Mouse (Mus musculus) mouse embryonic stem cell (cell line): ENCODE results near the gene Mosmo.
"Not testable (repeated sequence)": the region's sequence is repeated elsewhere in the genome, so short reads cannot be mapped to it uniquely, and the experiment has no call there.

Source experiments
- in situ Hi-C, 2 experiments: fragments of 300-500 bp; cut with MboI; formaldehyde crosslinking; loops; 1 replicate in 1 of 2; 3 replicates in 1 of 2; pipeline ENCODE4 v1.14.3; 2019 to 2020; ENCODE audit warnings: low sequenced_read_pairs in 2 of 2, low pct_unique_long_range_greater_than_20kb in 1 of 2, mixed read lengths in 1 of 2; ENCODE audit not compliant: unreplicated experiment in 1 of 2

Gene Mosmo

DNA sequence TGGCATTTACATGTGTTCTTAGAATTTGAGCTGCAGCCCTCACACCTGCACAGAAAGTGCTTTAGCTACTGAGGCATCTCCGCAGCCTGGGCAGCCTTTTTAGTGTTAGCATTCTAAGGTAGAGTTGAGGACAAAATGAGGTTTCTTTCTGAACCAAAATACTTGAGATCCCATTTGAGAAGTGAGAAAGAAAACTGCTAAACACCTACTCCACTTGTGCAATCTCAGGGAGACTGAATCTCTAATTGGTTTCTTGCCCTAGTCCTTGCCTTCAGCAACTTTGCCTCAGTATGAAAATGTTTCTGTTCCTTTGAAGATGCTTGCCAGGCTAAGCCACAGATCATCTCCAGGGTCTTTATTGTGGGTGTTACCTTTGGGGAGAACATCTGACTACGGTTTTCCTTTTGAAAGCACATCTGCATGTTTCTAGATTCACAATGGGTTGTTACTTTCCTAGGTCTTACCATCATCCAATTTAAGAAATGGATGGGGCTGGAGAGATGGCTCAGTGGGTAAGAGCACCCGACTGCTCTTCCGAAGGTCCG is 16.5 kb downstream of the Mosmo start:
- in situ Hi-C loops, result no loop called here

DNA sequence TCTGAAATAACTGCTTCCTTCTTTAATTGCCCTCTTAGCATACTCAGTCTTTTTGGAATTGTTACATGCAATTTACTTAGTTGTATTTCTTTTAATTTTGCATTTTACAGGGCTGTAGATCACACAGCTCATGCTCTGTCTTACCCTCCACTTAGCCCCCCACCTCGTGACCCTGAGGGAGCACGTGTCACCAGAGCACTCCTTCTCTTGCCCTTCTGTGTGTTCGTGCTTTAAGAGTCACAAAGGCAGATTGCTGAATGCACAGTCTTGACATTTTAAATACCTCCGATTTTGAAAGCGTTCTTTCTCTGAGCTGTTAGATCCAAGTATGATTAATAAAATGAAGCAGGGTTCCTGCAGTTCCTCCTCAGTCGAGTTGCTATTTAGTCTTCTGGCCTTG is 17.8 kb downstream of the Mosmo start:
- in situ Hi-C loops, result no loop called here

DNA sequence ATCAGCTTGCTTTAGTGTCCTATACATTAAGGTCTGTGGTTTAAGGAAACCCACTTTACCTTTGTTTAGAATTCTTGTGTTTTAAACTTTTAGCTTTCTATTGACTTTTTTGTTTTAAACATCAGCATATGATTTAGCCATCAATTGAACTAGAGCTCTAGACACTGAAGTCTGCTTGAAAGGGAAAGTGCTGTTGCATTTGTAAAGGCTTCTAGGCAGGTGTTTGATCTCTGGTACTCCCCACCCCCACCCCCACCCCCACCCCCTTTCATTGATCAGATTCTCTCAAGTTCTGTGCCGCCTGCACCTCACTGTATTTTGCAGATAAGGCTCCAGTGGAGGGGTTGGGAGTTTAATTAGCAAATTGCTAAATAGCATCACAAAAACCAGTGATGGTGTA is 18.2 kb downstream of the Mosmo start:
- in situ Hi-C loops, result no loop called here

DNA sequence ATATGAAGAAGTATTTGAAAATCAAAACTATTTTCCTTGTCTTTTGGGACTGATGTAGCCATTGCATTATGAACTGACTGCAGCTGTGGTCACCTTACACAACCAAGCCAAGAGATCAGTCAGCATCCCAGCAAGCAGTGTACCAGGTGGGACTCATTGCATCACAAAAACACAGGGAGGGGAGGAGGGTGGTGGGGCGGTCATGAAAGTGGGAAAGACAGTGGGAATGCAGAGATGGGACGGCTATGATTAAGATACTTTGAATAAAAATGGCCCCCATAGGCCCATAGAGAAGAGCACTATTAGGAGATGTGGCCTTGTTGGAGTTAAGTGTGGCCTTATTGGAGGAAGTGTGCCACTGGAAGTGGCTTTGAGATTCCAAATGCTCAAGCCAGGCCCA is 18.9 kb downstream of the Mosmo start:
- in situ Hi-C loops, result no loop called here

DNA sequence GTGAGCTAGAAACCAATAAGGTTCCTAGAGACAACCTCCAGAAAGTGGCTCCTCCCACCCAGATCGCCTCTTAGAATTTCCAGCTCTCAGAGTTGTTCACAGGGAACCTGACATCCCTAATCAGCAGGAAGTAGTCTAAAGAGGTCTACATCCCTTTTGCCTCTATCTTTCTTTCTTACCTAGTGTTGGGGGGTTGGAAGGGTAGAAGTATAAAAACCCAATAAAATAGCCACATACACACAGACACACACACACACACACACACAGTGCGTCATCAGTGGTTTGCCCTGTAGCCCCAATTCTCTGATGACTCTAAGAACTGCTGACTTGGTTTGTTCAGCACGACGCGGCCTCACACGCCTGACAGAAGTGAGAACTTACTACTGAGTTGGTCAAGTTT is 22.2 kb downstream of the Mosmo start:
- in situ Hi-C loops, result no loop called here

DNA sequence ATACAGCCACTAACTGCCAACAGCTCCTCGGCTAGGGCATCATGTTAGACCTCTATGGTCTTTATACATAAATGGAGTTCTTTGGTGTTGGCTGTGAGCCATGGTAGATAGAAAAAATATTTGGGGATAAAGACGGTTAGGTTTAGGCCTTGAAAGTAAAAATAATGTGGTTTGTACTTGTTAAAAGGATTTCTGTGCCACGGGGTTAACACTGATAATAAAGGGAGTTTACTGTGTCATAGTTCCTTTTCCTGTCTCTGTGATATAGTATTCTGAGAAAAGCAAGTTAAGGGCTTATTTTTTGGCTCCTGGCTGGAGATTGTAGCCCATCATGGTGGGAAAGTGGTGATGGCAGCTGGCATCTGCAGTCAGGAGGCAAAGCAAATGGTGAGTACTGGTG is 26.5 kb downstream of the Mosmo start:
- in situ Hi-C loops, result no loop called here

DNA sequence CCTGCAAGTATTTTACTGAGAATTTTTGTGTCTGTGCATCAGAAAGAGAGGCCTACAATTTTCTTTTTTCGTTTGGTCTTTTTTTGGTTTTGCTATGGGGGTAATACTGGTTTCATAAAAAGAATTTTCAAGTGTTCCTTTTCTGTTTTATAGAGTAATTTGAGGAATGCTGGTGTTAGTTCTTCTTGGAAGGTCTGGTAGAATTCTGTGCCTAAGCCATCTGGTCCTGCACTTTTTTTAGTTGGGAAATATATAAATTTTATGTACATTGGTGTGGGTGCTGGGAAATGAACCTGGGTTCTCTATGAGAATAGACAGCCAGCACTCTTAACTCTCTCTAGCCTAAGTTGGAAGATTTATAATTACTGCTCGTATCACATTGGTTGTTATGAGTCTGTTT is 34.7 kb downstream of the Mosmo start:
- in situ Hi-C loops, result no loop called here

DNA sequence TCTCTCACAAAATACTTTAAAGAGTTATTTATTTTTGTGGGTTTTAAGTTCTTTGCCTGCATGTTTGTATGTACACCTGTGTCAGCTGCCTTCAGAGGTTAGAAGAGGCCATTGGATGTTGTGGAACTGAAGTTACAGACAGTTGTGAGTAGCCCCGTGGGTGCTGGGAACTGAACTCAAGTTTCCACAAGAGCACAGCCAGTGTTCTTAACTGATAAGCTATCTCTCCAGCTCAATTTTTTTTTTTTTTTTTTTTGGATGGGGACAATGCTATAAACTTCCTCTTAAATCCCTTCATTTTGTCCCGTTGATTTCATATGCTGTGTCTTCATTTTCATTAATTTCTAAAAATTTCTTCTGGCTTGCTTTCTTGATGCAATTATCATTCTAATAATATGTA is 35.8 kb downstream of the Mosmo start:
- in situ Hi-C loops, result no loop called here

DNA sequence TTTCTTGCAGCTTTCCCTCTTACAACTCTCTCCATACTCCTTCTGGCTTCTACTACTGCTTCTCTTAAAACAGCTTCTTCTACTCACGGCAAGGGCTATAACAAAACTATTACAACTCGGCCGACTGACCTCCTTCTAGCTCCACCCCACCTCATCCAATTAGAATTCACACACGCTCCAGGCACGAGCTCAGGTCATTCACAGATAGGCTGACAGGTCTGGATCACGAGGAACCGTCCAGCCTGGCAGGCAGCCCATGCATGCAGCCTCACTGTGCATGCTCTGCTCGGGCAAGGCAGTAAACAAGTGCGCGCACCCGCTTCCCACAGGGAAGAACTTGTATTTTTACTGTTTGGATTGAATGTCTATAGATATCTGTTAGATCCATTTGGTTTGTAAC is 36.5 kb downstream of the Mosmo start:
- in situ Hi-C loops, result not testable (repeated sequence)

DNA sequence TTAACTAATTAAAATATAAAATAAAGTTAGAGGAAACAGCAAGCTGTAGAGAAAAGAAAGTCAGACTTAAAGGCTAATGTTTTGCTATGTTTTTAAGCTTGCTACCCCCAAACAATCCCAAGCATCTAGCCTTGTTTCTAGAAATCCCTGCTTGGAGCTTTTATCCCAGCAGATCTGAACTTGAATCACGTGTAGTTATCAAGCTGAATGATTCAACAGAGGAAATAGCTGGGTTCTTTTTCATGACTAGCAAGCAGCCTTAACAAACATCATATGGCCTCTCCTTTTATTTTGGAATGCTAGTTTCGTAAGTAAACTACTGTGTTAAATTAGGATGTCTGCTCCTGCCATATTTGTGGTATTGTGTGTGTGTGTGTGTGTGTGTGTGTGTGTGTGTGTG is 39.8 kb downstream of the Mosmo start:
- in situ Hi-C loops, result no loop called here

DNA sequence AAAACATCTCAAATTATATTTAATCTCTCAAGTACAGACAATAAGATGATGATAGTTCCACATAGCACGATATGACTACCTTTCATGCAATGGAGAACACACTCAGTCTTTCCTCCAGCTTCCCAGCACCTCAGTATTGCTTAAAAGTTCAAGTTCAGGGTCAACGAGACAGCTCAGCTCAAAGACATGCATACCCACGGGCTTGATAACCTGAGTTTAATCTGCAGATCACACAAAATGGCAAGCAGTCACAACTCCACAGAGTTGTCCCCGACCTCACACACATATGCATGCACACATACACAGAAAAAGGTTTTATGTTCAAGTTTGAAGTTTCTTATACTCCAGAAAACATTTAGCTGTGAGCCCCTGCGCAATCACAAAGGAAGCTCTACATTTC is 43.6 kb downstream of the Mosmo start:
- in situ Hi-C loops, result no loop called here

DNA sequence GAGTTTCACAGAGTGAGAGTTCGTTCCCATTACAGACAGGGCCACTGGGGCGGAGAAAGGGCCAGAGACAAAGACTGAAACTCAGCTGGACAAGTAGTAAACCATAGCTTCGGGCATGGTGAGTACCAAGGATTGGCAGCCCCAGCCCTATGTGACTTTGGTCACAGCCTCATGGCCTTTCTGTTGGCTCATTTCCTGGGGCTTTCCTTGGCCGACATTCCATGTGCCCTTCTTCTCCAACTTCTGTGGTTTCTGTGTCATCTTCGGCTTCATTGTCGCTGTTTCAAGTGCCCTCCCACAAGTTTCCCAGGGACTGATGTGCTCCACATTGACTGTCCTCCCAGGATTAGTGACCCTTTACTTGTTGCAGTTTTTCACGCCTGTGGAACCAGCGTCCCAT is 44.0 kb downstream of the Mosmo start:
- in situ Hi-C loops, result no loop called here

DNA sequence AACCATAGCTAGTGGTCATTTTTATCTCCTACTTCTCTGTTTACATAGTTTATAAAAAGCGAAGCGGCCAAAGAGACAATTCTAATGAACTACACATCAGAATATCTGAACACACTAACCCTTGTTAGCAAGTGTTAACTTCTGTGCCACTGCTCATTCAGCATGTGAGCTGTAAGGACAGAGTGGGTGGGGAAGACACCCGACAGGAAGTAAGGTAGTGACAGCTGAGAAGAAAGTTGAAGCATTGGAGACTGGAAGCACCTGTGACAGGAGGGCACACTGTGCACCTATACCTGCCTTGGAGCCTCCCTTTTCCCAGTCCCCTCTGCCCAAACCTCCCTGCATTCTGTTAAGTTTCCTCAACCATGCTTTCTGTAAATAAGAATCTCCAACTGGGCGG is 44.6 kb downstream of the Mosmo start:
- in situ Hi-C loops, result no loop called here

DNA sequence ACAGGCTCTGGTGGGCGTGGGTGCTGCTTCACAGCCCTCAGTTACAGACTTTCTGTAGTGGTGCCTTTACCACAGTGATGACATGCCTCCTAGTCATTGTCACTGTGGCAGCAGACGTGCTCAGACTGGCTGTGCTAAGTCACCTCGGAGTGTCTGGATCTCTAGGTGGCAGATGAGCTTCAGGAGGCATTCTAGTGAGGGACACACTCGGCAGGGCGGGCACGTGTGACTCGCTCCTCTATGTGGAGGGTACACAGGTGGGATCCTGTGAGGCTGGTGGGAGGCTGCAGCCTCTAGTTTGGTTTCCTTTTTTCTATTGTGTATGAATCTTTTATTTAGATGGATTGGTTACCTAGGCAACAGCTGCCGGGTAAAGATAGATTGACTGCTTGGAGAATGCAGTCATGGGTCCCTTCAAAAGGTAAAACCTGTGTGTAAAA is 45.4 kb downstream of the Mosmo start:
- in situ Hi-C loops, result no loop called here

DNA sequence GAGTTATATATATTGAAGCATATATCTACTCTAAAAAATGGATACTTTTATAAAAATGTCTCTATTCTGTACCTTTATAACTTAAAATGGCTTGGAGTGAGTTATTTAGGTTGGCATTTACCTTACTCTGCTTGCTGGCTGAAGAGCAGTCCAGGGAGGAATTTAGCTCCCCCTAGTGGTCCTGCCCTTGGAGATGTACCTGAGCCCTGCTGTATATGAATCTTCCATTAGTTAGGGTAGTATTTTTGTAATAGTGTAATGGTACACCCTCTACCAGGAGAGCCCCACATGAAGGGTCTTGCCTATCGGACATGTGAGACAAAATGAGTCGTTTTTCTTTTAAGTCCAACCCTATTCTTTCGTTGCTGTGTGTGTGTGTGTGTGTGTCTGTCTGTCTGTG is 50.2 kb downstream of the Mosmo start:
- in situ Hi-C loops, result no loop called here

DNA sequence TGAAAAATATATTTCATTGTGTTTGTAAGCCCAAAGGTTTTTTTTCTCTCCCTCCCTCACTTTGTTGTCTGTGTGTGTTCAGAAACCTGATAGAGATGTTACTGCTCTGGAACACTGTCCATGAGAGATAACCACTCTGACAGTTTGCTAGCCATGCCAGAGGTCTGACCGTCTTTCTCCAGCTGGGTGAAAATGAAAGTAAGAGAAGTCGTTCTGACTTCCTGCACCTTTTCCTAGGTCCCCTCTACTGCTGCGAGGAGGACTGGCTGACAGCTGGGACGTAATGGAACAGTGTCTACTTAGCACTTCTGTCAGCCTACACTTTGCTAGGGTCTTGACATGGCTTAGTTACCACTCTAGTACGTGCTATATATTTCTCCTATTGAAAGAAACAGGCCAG is 52.2 kb downstream of the Mosmo start:
- in situ Hi-C loops, result no loop called here

DNA sequence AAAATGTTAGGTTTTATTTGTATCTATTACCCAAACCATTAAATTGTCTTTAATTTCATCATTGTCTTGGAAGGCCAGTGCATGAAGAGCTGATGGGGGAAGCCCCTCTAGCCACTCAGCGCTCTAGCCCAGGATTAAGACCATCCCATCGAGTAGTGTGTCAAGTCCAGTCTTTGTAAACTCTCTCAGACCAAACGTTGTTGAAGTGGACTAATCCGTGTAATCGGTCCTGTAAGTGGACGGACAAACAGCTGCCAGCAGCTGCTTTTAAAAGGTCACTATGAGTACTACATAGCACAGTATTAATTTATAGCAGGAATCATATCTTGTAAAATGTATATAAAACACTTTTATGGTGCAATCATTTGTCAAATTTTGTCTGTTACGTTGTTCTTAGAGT is 55.5 kb downstream of the Mosmo start:
- in situ Hi-C loops, result no loop called here

DNA sequence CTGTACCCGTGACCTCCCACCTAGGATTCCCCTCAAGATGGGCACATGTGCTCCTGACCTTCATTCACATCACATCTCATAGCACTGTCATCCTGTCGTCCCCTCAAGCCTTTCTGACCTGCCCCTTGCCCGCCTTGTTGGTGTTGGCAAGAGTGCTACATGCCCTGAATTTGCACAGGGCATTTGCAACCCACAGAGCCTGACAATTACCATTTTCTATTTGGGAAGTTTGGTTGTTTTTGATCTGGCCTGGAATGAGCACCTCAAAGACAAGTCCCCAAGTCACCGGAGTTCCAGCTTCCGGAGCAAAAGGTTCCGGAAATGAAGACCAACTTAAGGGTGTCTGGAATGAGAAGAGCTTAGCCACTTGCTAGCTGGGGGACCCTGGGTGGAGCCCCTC is 61.6 kb downstream of the Mosmo start, which contains the start of gene Vwa3a:
TSS of gene Vwa3a (plus strand) at position 301 of the 400 bp plus-strand sequence.
- in situ Hi-C loops, result loop anchor here (5.0 kb wide), 1 partner anchor 67 kb away; the partner anchor contains the start of gene Pdzd9 (in 2 of the 2)

DNA sequence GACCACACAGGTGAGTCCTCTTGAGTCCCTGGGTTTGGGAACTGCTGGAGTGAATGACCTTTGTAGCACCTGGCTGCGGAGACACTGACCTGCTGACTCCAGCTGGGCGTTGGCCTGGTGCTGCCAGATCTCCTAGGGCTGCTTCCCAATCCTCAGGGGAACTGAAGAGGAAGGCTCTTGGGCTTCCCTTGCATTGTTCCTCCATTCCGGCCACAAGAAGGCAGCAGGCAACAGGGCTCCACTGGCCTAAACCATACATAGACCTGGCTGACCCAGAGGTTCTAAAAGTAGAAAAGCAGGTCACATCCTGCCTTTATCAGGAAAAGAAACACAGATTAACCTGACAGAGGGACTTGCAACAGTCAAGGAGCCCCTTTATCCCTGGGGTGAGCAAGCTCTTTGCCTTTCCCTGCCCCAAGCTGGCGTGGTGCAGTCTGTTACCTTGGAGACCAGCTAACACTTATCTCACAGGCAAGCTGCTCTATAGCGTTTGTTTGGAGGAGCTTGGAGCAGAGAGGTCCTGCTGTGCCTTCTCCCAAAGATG is 62.2 kb downstream of the Mosmo start:
- in situ Hi-C loops, result loop anchor here (5.0 kb wide), 1 partner anchor 67 kb away; the partner anchor contains the start of gene Pdzd9 (in 2 of the 2)
